Mouse (Mus musculus) CH12.LX (cell line): Measurements from ENCODE around the gene Adgrg1. TPM values are rescaled to one million over a fixed set of nuclear protein-coding genes. Genes with fewer than 3 reads are reported as not detected.

Source experiments
- DNase-seq: peaks from one replicate; pipeline ENCODE4 v3.0.0-alpha.2; 2013; ENCODE audit errors: extremely low read depth
- H3K27ac ChIP-seq: 2 replicates; pipeline ENCODE4 v1.5.1; 2012; ENCODE audit warnings: low read depth, mild to moderate bottlenecking, control low read depth, moderate library complexity; ENCODE audit not compliant: insufficient read depth
- H3K27me3 ChIP-seq: replicated peaks from 2 replicates; pipeline ENCODE3; 2012; ENCODE audit warnings: inconsistent platforms
- H3K36me3 ChIP-seq, 2 experiments: replicated peaks in 1 of 2; 2 replicates each; pipeline versions ENCODE3 to v1.6.1; 2012; ENCODE audit warnings: inconsistent platforms in 1 of 2, low read length in 1 of 2, mild to moderate bottlenecking in 1 of 2, mixed read lengths in 1 of 2, moderate library complexity in 1 of 2; ENCODE audit not compliant: control insufficient read depth in 1 of 2, insufficient read depth in 1 of 2
- H3K4me1 ChIP-seq, 2 experiments: 2 replicates each; pipeline ENCODE4 v1.6.1; 2012; ENCODE audit warnings: inconsistent platforms in 1 of 2, moderate library complexity in 1 of 2; ENCODE audit not compliant: insufficient read depth in 2 of 2, control insufficient read depth in 1 of 2
- H3K4me2 ChIP-seq: 2 replicates; pipeline ENCODE4 v1.6.1; 2012; ENCODE audit warnings: low read depth, mild to moderate bottlenecking, control low read depth; ENCODE audit not compliant: poor library complexity, insufficient read depth, severe bottlenecking
- H3K4me3 ChIP-seq, 3 experiments: fragments of 150-350 bp in 1 of 3; sonication (generic) in 1 of 3; replicated peaks in 1 of 3; 2 replicates each; pipeline versions ENCODE3 to v1.5.1; 2011 to 2012; ENCODE audit warnings: low read depth in 2 of 3, low read length in 2 of 3, mild to moderate bottlenecking in 2 of 3, moderate library complexity in 2 of 3, control low read depth in 1 of 3, improper control_type of control experiment in 1 of 3, inconsistent platforms in 1 of 3, mixed read lengths in 1 of 3; ENCODE audit not compliant: poor library complexity in 1 of 3
- H3K79me2 ChIP-seq: replicated peaks from 2 replicates; pipeline ENCODE4 v1.6.1; 2012; ENCODE audit warnings: mild to moderate bottlenecking, moderate library complexity; ENCODE audit not compliant: control insufficient read depth, poor library complexity, insufficient read depth, severe bottlenecking; ENCODE audit errors: extremely low read depth
- H3K9ac ChIP-seq: 2 replicates; pipeline ENCODE4 v1.6.1; 2012; ENCODE audit warnings: low read depth, mild to moderate bottlenecking, control low read depth, moderate library complexity; ENCODE audit not compliant: insufficient read depth
- H3K9me3 ChIP-seq: replicated peaks from 2 replicates; pipeline ENCODE3; 2012; ENCODE audit warnings: low read length, inconsistent platforms, mixed read lengths
- BHLHE40 ChIP-seq: IDR thresholded peaks from 2 replicates; pipeline ENCODE4 v1.6.1; 2011; ENCODE audit warnings: mild to moderate bottlenecking, low read depth, low read length, improper control_type of control experiment
- CHD2 ChIP-seq: IDR thresholded peaks from 2 replicates; pipeline ENCODE4 v1.6.1; 2011; ENCODE audit warnings: low read length, improper control_type of control experiment
- EP300 ChIP-seq: IDR thresholded peaks from 2 replicates; pipeline ENCODE4 v1.6.1; 2011; ENCODE audit warnings: low read length, improper control_type of control experiment
- GABPA ChIP-seq: IDR thresholded peaks from 2 replicates; pipeline ENCODE4 v1.6.1; 2012; ENCODE audit warnings: low read depth, low read length, improper control_type of control experiment, inconsistent platforms; ENCODE audit not compliant: insufficient replicate concordance
- HCFC1 ChIP-seq: IDR thresholded peaks from 2 replicates; pipeline ENCODE4 v1.6.1; 2012; ENCODE audit warnings: low read depth, mild to moderate bottlenecking, inconsistent platforms, low read length, improper control_type of control experiment
- JUN ChIP-seq: IDR thresholded peaks from 2 replicates; pipeline ENCODE4 v1.6.1; 2011; ENCODE audit warnings: low read depth, mild to moderate bottlenecking, low read length, improper control_type of control experiment, moderate library complexity; ENCODE audit not compliant: insufficient read depth
- MAX ChIP-seq: IDR thresholded peaks from 2 replicates; pipeline ENCODE4 v1.6.1; 2011; ENCODE audit warnings: low read length, improper control_type of control experiment
- MAZ ChIP-seq: IDR thresholded peaks from 2 replicates; pipeline ENCODE4 v1.6.1; 2012; ENCODE audit warnings: low read depth, mild to moderate bottlenecking, inconsistent platforms, low read length, improper control_type of control experiment, moderate library complexity
- MXI1 ChIP-seq: IDR thresholded peaks from 2 replicates; pipeline ENCODE4 v1.6.1; 2011; ENCODE audit warnings: mild to moderate bottlenecking, low read depth, low read length, improper control_type of control experiment
- NRF1 ChIP-seq: IDR thresholded peaks from 2 replicates; pipeline ENCODE4 v1.6.1; 2014; ENCODE audit warnings: low read depth, mild to moderate bottlenecking, inconsistent platforms, low read length, improper control_type of control experiment, moderate library complexity
- PAX5 ChIP-seq: IDR thresholded peaks from 2 replicates; pipeline ENCODE4 v1.6.1; 2012; ENCODE audit warnings: low read length, inconsistent platforms, mixed read lengths
- POLR2A ChIP-seq: IDR thresholded peaks from 2 replicates; pipeline ENCODE4 v1.6.1; 2011; ENCODE audit warnings: low read depth, mild to moderate bottlenecking, improper control_type of control experiment, low read length
- SIN3A ChIP-seq: IDR thresholded peaks from 2 replicates; pipeline ENCODE4 v1.6.1; 2012; ENCODE audit warnings: low read length, improper control_type of control experiment, inconsistent platforms
- SMC3 ChIP-seq: IDR thresholded peaks from 2 replicates; pipeline ENCODE4 v1.6.1; 2011; ENCODE audit warnings: low read depth, low read length, improper control_type of control experiment
- TBP ChIP-seq: conservative IDR thresholded peaks from 2 replicates; pipeline ENCODE4 v1.6.1; 2011; ENCODE audit warnings: low read depth, low read length, improper control_type of control experiment
- ZKSCAN1 ChIP-seq: IDR thresholded peaks from 2 replicates; pipeline ENCODE4 v1.6.1; 2012; ENCODE audit warnings: low read depth, inconsistent platforms, low read length, improper control_type of control experiment, borderline replicate concordance
- ZNF384 ChIP-seq: IDR thresholded peaks from 2 replicates; pipeline ENCODE4 v1.6.1; 2012; ENCODE audit warnings: low read depth, low read length, improper control_type of control experiment, inconsistent platforms
- dilution Hi-C: fragments of 300-500 bp; cut with MboI; formaldehyde crosslinking; loops from 2 replicates; pipeline ENCODE4 v1.14.3; 2020; ENCODE audit warnings: low sequenced_read_pairs; ENCODE audit not compliant: extremely low pct_unique_long_range_greater_than_20kb, extremely low pct_ligation_motif_present
- in situ Hi-C: fragments of 300-500 bp; cut with MboI; formaldehyde crosslinking; loops from 3 replicates; pipeline ENCODE4 v1.14.3; 2019; ENCODE audit warnings: low sequenced_read_pairs, low pct_ligation_motif_present, low pct_unique_long_range_greater_than_20kb, mixed read lengths
- polyA plus RNA-seq: library from polyadenylated mRNA; unstranded; fragments of >175 nt; gene quantifications from 2 replicates; pipeline ENCODE4 v1.2.1, GENCODE M21; 2012; ENCODE audit warnings: low read depth; ENCODE audit not compliant: insufficient read length
- total RNA-seq, 2 experiments: library from RNA; depleted of rRNA; stranded (reverse); fragments of 300-350 nt in 1 of 2; fragments of >200 nt in 1 of 2; gene quantifications; 2 replicates each; pipeline ENCODE4 v1.2.3; 2012 to 2014

Adgrg1 gene
- total and polyA plus RNA-seq, 3 experiments, result 0.42 to 2.5 (median 1.2) TPM

GRCm38 (mm10) chr8:95056414-95056813 lies 81.9 kb downstream of the Adgrg1 start:
- TF ChIP-seq HCFC1 (no peak), TBP (no peak), EP300 (no peak), ZKSCAN1 (no peak), BHLHE40 (no peak), POLR2A (no peak), ZNF384 (no peak), CHD2 (no peak), SMC3 (no peak), MXI1 (no peak), MAX (no peak), MAZ (no peak), PAX5 (no peak), JUN (no peak), GABPA (no peak)
- TF ChIP-seq, all 38 proteins: peak for 0
- H3K4me2 ChIP-seq, result no peak overlapping the region; the same call in 1 of the 2 replicates
- no peaks in the 10 kb centered on the region for H3K79me2 ChIP-seq
- dilution Hi-C loops, result no loop called here
- in situ Hi-C loops, result no loop called here
- no peak overlapping the region for H3K4me3 ChIP-seq
- peaks cover 0 to 4% of the 10 kb centered on the region in 2 experiments; a peak in 1 of 4 replicates for H3K4me1 ChIP-seq
- no peak overlapping the region for H3K27ac ChIP-seq
- peaks cover 52% of the 10 kb centered on the region for H3K27me3 ChIP-seq
- H3K9ac ChIP-seq, result no peak overlapping the region
- H3K36me3 ChIP-seq, result no peaks in the 10 kb centered on the region
- no peak for DNase-seq
- peaks cover 7% of the 10 kb centered on the region for H3K9me3 ChIP-seq

GRCm38 (mm10) chr8:95058661-95059060 lies 84.1 kb downstream of the Adgrg1 start:
- Histone ChIP-seq H3K27ac (no peak overlapping the region), H3K9me3 (peaks cover 7% of the 10 kb centered on the region), H3K9ac (no peak overlapping the region), H3K4me3 (no peak overlapping the region), H3K79me2 (no peaks in the 10 kb centered on the region), H3K4me1 (peaks cover 0 to 4% of the 10 kb centered on the region in 2 experiments; a peak in 1 of 4 replicates), H3K27me3 (peaks cover 48% of the 10 kb centered on the region), H3K36me3 (no peaks in the 10 kb centered on the region), H3K4me2 (no peak overlapping the region)
- no peak for DNase-seq
- dilution Hi-C loops (no loop called here), in situ Hi-C loops (no loop called here)
- TF ChIP-seq BHLHE40, result no peak
- no peak for TF ChIP-seq SIN3A
- no peak for TF ChIP-seq NRF1
